Mouse (Mus musculus): ENCODE results near the gene Camk2g.

- TF ChIP-seq USF1 (IDR thresholded peaks at IDR 0.05; ENCODE audit: low read depth) (no peak), CTCF (IDR thresholded peaks at IDR 0.05; ENCODE audit: control insufficient read depth, insufficient read depth, insufficient read length) (no peak), MYOG (IDR thresholded peaks at IDR 0.05; ENCODE audit: control insufficient read depth, extremely low read depth, insufficient read length) (no peak), MAX (IDR thresholded peaks at IDR 0.05) (no peak), CEBPB (IDR thresholded peaks at IDR 0.05; ENCODE audit: low read depth) (no peak)
Measured at GRCm38 (mm10) chr14:20792243-20792921, 1.5 kb downstream of the Camk2g start.
